Mouse (Mus musculus): ENCODE data around the gene Jarid2.

DNA sequence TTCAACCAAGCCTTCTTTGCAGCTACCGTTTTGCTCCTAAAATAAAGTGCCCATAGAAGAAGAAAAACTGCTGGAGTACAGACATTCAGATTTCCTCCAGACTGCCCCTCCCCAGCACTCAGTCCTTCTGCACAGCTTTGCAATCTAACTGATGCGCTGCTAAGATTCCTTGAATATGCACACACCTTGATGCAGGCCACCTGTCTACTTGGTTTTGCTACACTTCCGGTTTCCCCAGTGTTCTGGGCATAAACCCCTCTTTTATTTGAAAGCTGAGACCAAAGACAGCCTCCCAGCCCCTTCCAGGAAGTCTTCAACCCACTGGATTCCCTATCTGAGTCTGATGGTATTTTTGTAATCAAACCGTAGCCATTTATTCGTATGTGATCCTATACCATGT, 18.2 kb upstream of the Jarid2 start:
- TF ChIP-seq CEBPB (IDR thresholded peaks at IDR 0.05; ENCODE audit: insufficient read depth, poor library complexity, severe bottlenecking) (no peak), POLR2A (IDR thresholded peaks at IDR 0.05; ENCODE audit: insufficient read length, low read depth) (no peak)
